Mouse (Mus musculus) megakaryocyte, embryonic 14.5 days (primary cell): ENCODE data around the gene AL732309.1.

Experiments
- FLI1 ChIP-seq: IDR thresholded peaks from 2 replicates; pipeline ENCODE4 v1.6.1; 2012; ENCODE audit warnings: low read length, inconsistent platforms, mixed read lengths
- GATA1 ChIP-seq: IDR thresholded peaks from 3 replicates; pipeline ENCODE4 v1.6.1; 2012; ENCODE audit warnings: mixed read lengths, low read length, inconsistent platforms, borderline replicate concordance

GRCm38 (mm10) chr2:25225811-25226379, 20.8 kb downstream of the AL732309.1 start:
- TF ChIP-seq GATA1 (no peak), FLI1 (no peak)
